ENCODE assay signal across 8 mouse cellular contexts in genomic region chr17:48299203-48299602, GRCm38 (mm10). TPM values are rescaled to one million over a fixed set of nuclear protein-coding genes. Genes with fewer than 3 reads are reported as not detected.
A peak's percentile ranks its signal among the peaks of the same experiment; 100 is the strongest.
DNase-seq lines count a peak whose midpoint lies in the region; ATAC-seq and TF ChIP-seq lines count a peak whose summit lies in the region.

Gene Treml2, plus strand, starts transcription at chr17:48299498.

- H3K27me3 ChIP-seq in midbrain, embryonic 10.5 days (ENCODE audit: low read depth, poor library complexity, severe bottlenecking), result no peaks in the 10 kb centered on the region
- H3K27me3 ChIP-seq in midbrain, postnatal 0 days (ENCODE audit: insufficient read depth, low read length), result no peaks in the 10 kb centered on the region
- no peaks in the 10 kb centered on the region for H3K27me3 ChIP-seq in intestine, postnatal 0 days (replicated peaks; ENCODE audit: control insufficient read depth, insufficient read depth, low read length)

- H3K4me2 ChIP-seq in midbrain, postnatal 0 days (ENCODE audit: low read depth, low read length, poor library complexity, severe bottlenecking), result no peak within 1 kb of the TSS
- 0 out of 2 replicates have a peak within 1 kb of the TSS, but pooled peaks have one; percentile 17 for H3K4me2 ChIP-seq in intestine, postnatal 0 days (replicated peaks; ENCODE audit: low read depth)

- peak within 1 kb of the TSS; percentile 24 for H3K27ac ChIP-seq in midbrain, embryonic 10.5 days (replicated peaks)
- no peak within 1 kb of the TSS for H3K27ac ChIP-seq in midbrain, postnatal 0 days (ENCODE audit: low read depth, low read length)
- H3K27ac ChIP-seq in intestine, postnatal 0 days (ENCODE audit: low read depth, low read length), result no peak within 1 kb of the TSS

- no peak for TF ChIP-seq CTCF in midbrain, postnatal 0 days (IDR thresholded peaks at IDR 0.05)
- no peak for TF ChIP-seq CTCF in intestine, postnatal 0 days (IDR thresholded peaks at IDR 0.05; ENCODE audit: low read depth)

- peaks cover 4% of the 10 kb centered on the region for H3K4me1 ChIP-seq in midbrain, embryonic 10.5 days
- H3K4me1 ChIP-seq in midbrain, postnatal 0 days (ENCODE audit: insufficient read depth, low read length), result no peaks in the 10 kb centered on the region
- H3K4me1 ChIP-seq in intestine, postnatal 0 days (replicated peaks; ENCODE audit: control insufficient read depth, insufficient read depth, low read length), result no peaks in the 10 kb centered on the region

- no peak for DNase-seq in midbrain, embryonic 10.5 days (ENCODE audit: low spot score)
- no peak for DNase-seq in midbrain, postnatal 0 days (ENCODE audit: low spot score)
- DNase-seq in ZHBTc4 (ENCODE audit: low read depth, low spot score), result peak; percentile 85
- peak; percentile 49 to 57 for DNase-seq in spleen, postnatal 36 days (ENCODE audit: low spot score in 2 of 2)
- DNase-seq in adrenal gland, postnatal 14 days, result no peak
- no peak for DNase-seq in left cerebral cortex, adult 18-20 months (ENCODE audit: low spot score in 2 of 2)
- no peak for DNase-seq in gastrocnemius, postnatal 14 days

- intact Hi-C loops in gastrocnemius, postnatal 14 days (cut with DNase I; ENCODE audit: low total_unique reads), result no loop called here

- no peak within 1 kb of the TSS for H3K9ac ChIP-seq in midbrain, postnatal 0 days (replicated peaks; ENCODE audit: low read length, poor library complexity, severe bottlenecking)
- no peak within 1 kb of the TSS for H3K9ac ChIP-seq in intestine, postnatal 0 days (ENCODE audit: low read depth, low read length)

- no peak for ATAC-seq in midbrain, postnatal 0 days (ENCODE audit: low FRiP score)
- ATAC-seq in intestine, postnatal 0 days, result no peak

- no peak within 1 kb of the TSS for H3K4me3 ChIP-seq in midbrain, embryonic 10.5 days
- no peak within 1 kb of the TSS for H3K4me3 ChIP-seq in midbrain, postnatal 0 days (ENCODE audit: low read depth, low read length)
- no peak within 1 kb of the TSS for H3K4me3 ChIP-seq in intestine, postnatal 0 days (ENCODE audit: low read depth, low read length)

- WGBS in midbrain, embryonic 10.5 days, result 48% methylated on average over 3 of the region's 4 CpGs
- 49% methylated on average over 3 of the region's 4 CpGs for WGBS in midbrain, postnatal 0 days
- WGBS in intestine, postnatal 0 days, result 29% methylated on average over 3 of the region's 4 CpGs

- no peaks in the 10 kb centered on the region for H3K36me3 ChIP-seq in midbrain, embryonic 10.5 days
- H3K36me3 ChIP-seq in midbrain, postnatal 0 days (ENCODE audit: insufficient read depth, low read length), result no peaks in the 10 kb centered on the region
- no peaks in the 10 kb centered on the region for H3K36me3 ChIP-seq in intestine, postnatal 0 days (ENCODE audit: control insufficient read depth, insufficient read depth)

- no peaks in the 10 kb centered on the region for H3K9me3 ChIP-seq in midbrain, embryonic 10.5 days (replicated peaks)
- H3K9me3 ChIP-seq in midbrain, postnatal 0 days (ENCODE audit: low read length), result no peaks in the 10 kb centered on the region
- H3K9me3 ChIP-seq in intestine, postnatal 0 days (ENCODE audit: control insufficient read depth), result no peaks in the 10 kb centered on the region

RNA-seq across cellular contexts. Expression of gene Treml2, which starts in this region (rescaled TPM):
- polyA plus RNA-seq in midbrain, embryonic 10.5 days (2016; fragmentation: Nextera tagmentation; extraction: Ambion mirVana), result 0.24 and 0.53 TPM in 2 replicates
- 0.42 and 0.49 TPM in 2 replicates for total RNA-seq in midbrain, postnatal 0 days (2014; rRNA removed)
- polyA plus RNA-seq in midbrain, postnatal 0 days (2015; fragmentation: Nextera tagmentation; extraction: Ambion mirVana), result 0.06 and 0.07 TPM in 2 replicates
- 0.24 TPM in 1 of 2 replicates, not detected in the other for polyA plus RNA-seq in intestine, postnatal 0 days (2015; fragmentation: Nextera tagmentation; extraction: Ambion mirVana)
- 0.93 and 5.6 TPM in 2 replicates for total RNA-seq in adrenal gland, postnatal 14 days (2021)
- total RNA-seq in left cerebral cortex, adult 18-20 months (2021), result under 1 TPM; 0.52 to 0.63 TPM
- total RNA-seq in gastrocnemius, postnatal 14 days (2021), result under 1 TPM; 0.10 to 0.11 TPM

Comparison
In these comparisons a context has a peak if more than half of its experiments do, and no peak if none do; other contexts are left out.
1. DNase-seq: peak in ZHBTc4 (single experiment) and spleen, postnatal 36 days (2 of 2); none in midbrain, embryonic 10.5 days (single experiment), midbrain, postnatal 0 days (single experiment), adrenal gland, postnatal 14 days (single experiment), left cerebral cortex, adult 18-20 months (0 of 2) and gastrocnemius, postnatal 14 days (single experiment).